Mouse (Mus musculus) bone marrow macrophage, adult 2 months (primary cell): ENCODE measurements around the gene Pygl. TPM values are rescaled to one million over a fixed set of nuclear protein-coding genes. Genes with fewer than 3 reads are reported as not detected.
"Not testable (repeated sequence)": the region's sequence is repeated elsewhere in the genome, so short reads cannot be mapped to it uniquely, and the experiment has no call there.

ENCODE experiments used
- H3K27ac ChIP-seq: 2 replicates; pipeline ENCODE4 v1.5.1; 2012; ENCODE audit warnings: low read depth, low read length; ENCODE audit not compliant: insufficient read depth
- H3K4me1 ChIP-seq: 2 replicates; pipeline ENCODE4 v1.6.1; 2012; ENCODE audit warnings: low read length; ENCODE audit not compliant: control insufficient read depth, insufficient read depth
- H3K4me3 ChIP-seq: 2 replicates; pipeline ENCODE4 v1.5.1; 2012; ENCODE audit warnings: mild to moderate bottlenecking, low read length, moderate library complexity; ENCODE audit not compliant: insufficient read depth
- CTCF ChIP-seq: IDR thresholded peaks from 2 replicates; pipeline ENCODE4 v1.5.1; 2012; ENCODE audit warnings: low read depth, mild to moderate bottlenecking, low read length, moderate library complexity
- POLR2A ChIP-seq: IDR thresholded peaks from 2 replicates; pipeline ENCODE4 v1.6.1; 2012; ENCODE audit warnings: mild to moderate bottlenecking, low read depth, low read length, borderline replicate concordance
- polyA plus RNA-seq: library from polyadenylated mRNA; stranded (reverse); fragments of >200 nt; gene quantifications from 2 replicates; pipeline ENCODE4 v1.2.4, GENCODE M21; 2012; ENCODE audit not compliant: missing spikeins, insufficient read depth, insufficient read length

The Pygl gene
- polyA plus RNA-seq, 1 experiment: 83.8 TPM

- Histone ChIP-seq H3K27ac (no peak overlapping the region), H3K4me3 (no peak overlapping the region), H3K4me1 (no peaks in the 10 kb centered on the region)
- no peak for TF ChIP-seq POLR2A
- TF ChIP-seq CTCF: no peak
These were observed 26.9 kb downstream of the Pygl start for GRCm38 (mm10) chr12:70204433-70204832.

DNA sequence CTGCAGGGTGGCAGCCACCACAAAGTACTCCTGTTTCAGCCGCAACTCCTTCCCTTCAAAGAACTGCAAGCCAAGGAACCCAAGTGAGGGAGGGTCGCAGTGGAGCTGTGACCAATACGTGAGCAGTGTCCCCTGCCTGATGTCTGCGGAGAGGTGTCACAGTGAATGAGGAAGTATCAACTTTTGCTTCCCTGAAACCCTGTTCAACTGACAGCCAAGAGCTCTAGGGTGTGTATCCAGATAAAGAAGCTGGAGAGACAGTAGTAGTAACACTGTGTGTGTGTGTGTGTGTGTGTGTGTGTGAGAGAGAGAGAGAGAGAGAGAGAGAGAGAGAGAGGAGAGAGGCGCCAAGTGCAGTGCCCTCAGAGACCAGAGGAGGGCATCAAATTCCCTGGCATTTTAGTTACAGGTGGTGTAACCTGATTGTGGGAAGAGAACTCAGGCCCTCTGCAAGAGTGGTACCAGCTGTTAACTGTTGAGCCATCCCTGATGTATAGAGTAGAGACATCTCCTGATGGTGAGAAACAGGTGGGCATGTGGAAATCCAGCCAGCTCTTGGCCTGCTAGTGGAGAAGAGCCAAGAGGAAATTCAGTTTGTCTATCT lies 29.3 kb downstream of the Pygl start:
- no peak overlapping the region for H3K27ac ChIP-seq
- H3K4me3 ChIP-seq: no peak overlapping the region
- TF ChIP-seq POLR2A: no peak
- no peak for TF ChIP-seq CTCF
- no peaks in the 10 kb centered on the region for H3K4me1 ChIP-seq

GRCm38 (mm10) chr12:70196341-70196740 lies 34.9 kb downstream of the Pygl start:
- TF ChIP-seq POLR2A (no peak), CTCF (no peak)
- Histone ChIP-seq H3K27ac (no peak overlapping the region), H3K4me3 (no peak overlapping the region), H3K4me1 (no peaks in the 10 kb centered on the region)

GRCm38 (mm10) chr12:70195426-70195825 lies 35.9 kb downstream of the Pygl start:
- Histone ChIP-seq H3K4me1 (no peaks in the 10 kb centered on the region), H3K27ac (no peak overlapping the region), H3K4me3 (no peak overlapping the region)
- TF ChIP-seq CTCF (no peak), POLR2A (no peak)

GRCm38 (mm10) chr12:70192267-70192727 lies 39.0 kb downstream of the Pygl start:
- Histone ChIP-seq H3K4me1 (no peaks in the 10 kb centered on the region), H3K27ac (no peak overlapping the region), H3K4me3 (no peak overlapping the region)
- TF ChIP-seq POLR2A (no peak), CTCF (no peak)

GRCm38 (mm10) chr12:70184173-70184783 lies 47.0 kb downstream of the Pygl start:
- Histone ChIP-seq H3K27ac (no peak overlapping the region), H3K4me3 (no peak overlapping the region), H3K4me1 (no peaks in the 10 kb centered on the region)
- TF ChIP-seq POLR2A: no peak
- no peak for TF ChIP-seq CTCF

GRCm38 (mm10) chr12:70183507-70183906 lies 47.8 kb downstream of the Pygl start:
- not testable (repeated sequence) for H3K4me1 ChIP-seq, H3K4me3 ChIP-seq, H3K27ac ChIP-seq

DNA sequence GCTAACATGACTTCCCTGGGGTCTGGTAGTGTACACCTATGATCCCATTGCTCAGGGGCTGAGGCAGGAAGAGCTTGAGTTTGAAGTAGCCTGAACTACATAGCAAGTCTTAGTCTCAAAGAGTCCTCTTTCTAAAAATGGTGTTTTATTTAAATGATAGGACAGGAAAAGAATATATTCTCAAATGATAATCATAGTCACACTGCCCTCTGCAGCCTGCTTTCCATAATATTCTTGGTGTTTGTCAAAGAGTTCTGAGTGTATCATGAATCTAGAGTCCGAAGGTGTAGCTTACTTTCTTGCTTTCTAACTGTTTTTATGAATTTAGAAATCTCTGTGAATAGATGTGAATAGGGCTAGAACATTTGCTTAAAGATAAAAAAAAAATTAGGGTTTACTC lies 61.3 kb downstream of the Pygl start:
- no peak overlapping the region for H3K27ac ChIP-seq
- H3K4me3 ChIP-seq: no peak overlapping the region
- no peaks in the 10 kb centered on the region for H3K4me1 ChIP-seq
- no peak for TF ChIP-seq CTCF
- TF ChIP-seq POLR2A: no peak

GRCm38 (mm10) chr12:70167950-70168349 lies 63.3 kb downstream of the Pygl start:
- H3K4me3 ChIP-seq: no peak overlapping the region
- TF ChIP-seq POLR2A: no peak
- no peak for TF ChIP-seq CTCF

DNA sequence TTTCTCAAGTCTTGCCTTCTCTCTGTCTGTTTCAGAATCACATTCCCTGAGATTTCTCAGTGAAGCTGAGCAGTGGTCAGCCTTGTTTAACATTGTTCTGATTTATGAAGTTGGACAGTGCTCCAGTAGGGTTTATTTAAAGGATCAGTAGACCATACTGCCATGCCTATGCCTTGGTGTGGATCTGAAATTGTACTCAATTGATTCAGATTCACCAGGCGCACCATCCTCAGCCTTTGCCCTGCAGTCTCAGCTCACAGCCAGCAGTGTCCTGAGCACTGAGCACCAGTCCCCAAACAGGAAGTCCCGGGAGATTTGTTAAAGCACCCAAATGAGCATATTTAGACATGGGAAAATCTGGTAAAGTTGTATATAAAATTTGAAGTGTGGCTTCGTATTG lies 66.5 kb downstream of the Pygl start:
- Histone ChIP-seq H3K4me1 (no peaks in the 10 kb centered on the region), H3K27ac (no peak overlapping the region), H3K4me3 (no peak overlapping the region)
- TF ChIP-seq POLR2A (no peak), CTCF (no peak)

More at GRCm38 (mm10) chr12:70167950-70168349, 63.3 kb downstream of the Pygl start:
- no peak overlapping the region for H3K27ac ChIP-seq
- no peaks in the 10 kb centered on the region for H3K4me1 ChIP-seq

- H3K27ac ChIP-seq: no peak overlapping the region
- H3K4me3 ChIP-seq: no peak overlapping the region
- peaks cover 4% of the 10 kb centered on the region for H3K4me1 ChIP-seq
- no peak for TF ChIP-seq CTCF
These were observed 70.2 kb downstream of the Pygl start for GRCm38 (mm10) chr12:70161057-70161456.
